Mouse (Mus musculus) liver, embryonic 11.5 days (tissue): ENCODE data around the gene Sparc. TPM values are rescaled to one million over a fixed set of nuclear protein-coding genes. Genes with fewer than 3 reads are reported as not detected.

ENCODE experiments used
- ATAC-seq: fragments of 200-750 bp; cut with Nextera tagmentation; replicated peaks from 2 replicates; pipeline ENCODE4 v1.8.0; 2017; ENCODE audit warnings: moderate number of reproducible peaks, mild to moderate bottlenecking, moderate TSS enrichment, moderate library complexity; ENCODE audit not compliant: low FRiP score
- DNase-seq: peaks from one replicate; pipeline ENCODE4 v3.0.0-alpha.2; 2017; ENCODE audit warnings: low spot score
- H3K27ac ChIP-seq: fragments of 300-500 bp; sonication (generic); 2 replicates; pipeline ENCODE4 v1.5.1; 2014; ENCODE audit warnings: mild to moderate bottlenecking, low read depth, low read length, control low read depth
- H3K27me3 ChIP-seq: fragments of 300-500 bp; sonication (generic); replicated peaks from 2 replicates; pipeline ENCODE4 v1.6.1; 2014; ENCODE audit warnings: low read length, mixed read lengths; ENCODE audit not compliant: control insufficient read depth, insufficient read depth
- H3K36me3 ChIP-seq: fragments of 300-500 bp; sonication (generic); 2 replicates; pipeline ENCODE4 v1.6.1; 2014; ENCODE audit warnings: mild to moderate bottlenecking, low read length, moderate library complexity, mixed read lengths; ENCODE audit not compliant: control insufficient read depth, insufficient read depth
- H3K4me1 ChIP-seq: fragments of 300-500 bp; sonication (generic); replicated peaks from 2 replicates; pipeline ENCODE4 v1.6.1; 2014; ENCODE audit warnings: low read length, mixed read lengths; ENCODE audit not compliant: control insufficient read depth, insufficient read depth
- H3K4me2 ChIP-seq: fragments of 300-500 bp; sonication (generic); 2 replicates; pipeline ENCODE4 v1.6.1; 2014; ENCODE audit warnings: mild to moderate bottlenecking, control low read depth, moderate library complexity
- H3K4me3 ChIP-seq: fragments of 300-500 bp; sonication (generic); 2 replicates; pipeline ENCODE4 v1.5.1; 2014; ENCODE audit warnings: low read depth, low read length, control low read depth
- H3K9ac ChIP-seq: fragments of 300-500 bp; sonication (generic); 2 replicates; pipeline ENCODE4 v1.6.1; 2014; ENCODE audit warnings: low read depth, low read length, control low read depth
- H3K9me3 ChIP-seq: fragments of 300-500 bp; sonication (generic); 2 replicates; pipeline ENCODE4 v1.6.1; 2016; ENCODE audit warnings: low read length, inconsistent platforms, mixed read lengths; ENCODE audit not compliant: control insufficient read depth
- WGBS: fragments of 180-500 bp; shearing (Covaris S2); extraction: QIAGEN DNeasy Blood & Tissue Kit; methylation state at CpG from one replicate; pipeline ENCODE4 v1.1.7; 2014; 5-methylcytosine and 5-hydroxymethylcytosine counted together
- polyA plus RNA-seq: library from polyadenylated mRNA; unstranded; fragments of >200 nt; fragmentation: Nextera tagmentation; extraction: Ambion mirVana; gene quantifications from 2 replicates; pipeline ENCODE4 v1.2.1, GENCODE M21; 2014

The Sparc gene
- polyA plus RNA-seq, 1 experiment from 2014 or later: 334 TPM

- no peak overlapping the region for H3K9ac ChIP-seq
- H3K27ac ChIP-seq: peak overlapping the region; percentile 38; the same call in 1 of the 2 replicates
- DNase-seq: no peak
- 56% methylated on average over 8 of the region's 8 CpGs for WGBS
- ATAC-seq: no peak
- H3K4me3 ChIP-seq: no peak overlapping the region
- H3K36me3 ChIP-seq: peaks cover 30% of the 10 kb centered on the region
- H3K27me3 ChIP-seq: no peaks in the 10 kb centered on the region
- H3K4me1 ChIP-seq: no peaks in the 10 kb centered on the region
- no peak overlapping the region for H3K4me2 ChIP-seq
- H3K9me3 ChIP-seq: no peaks in the 10 kb centered on the region
These were observed 17.1 kb downstream of the Sparc start for GRCm38 (mm10) chr11:55405601-55406469.

GRCm38 (mm10) chr11:55404659-55405457 is 18.1 kb downstream of the Sparc start:
- WGBS: 73% methylated on average over 9 of the region's 9 CpGs
- peaks cover 28% of the 10 kb centered on the region for H3K36me3 ChIP-seq
- no peak overlapping the region for H3K9ac ChIP-seq
- ATAC-seq (no peak), DNase-seq (no peak)
- H3K27ac ChIP-seq: peak overlapping the region; percentile 38; the same call in 1 of the 2 replicates
- no peaks in the 10 kb centered on the region for H3K4me1 ChIP-seq
- H3K27me3 ChIP-seq: no peaks in the 10 kb centered on the region
- H3K4me2 ChIP-seq: no peak overlapping the region
- H3K4me3 ChIP-seq: no peak overlapping the region
- H3K9me3 ChIP-seq: no peaks in the 10 kb centered on the region

- H3K9ac ChIP-seq: no peak overlapping the region
- H3K4me1 ChIP-seq: no peaks in the 10 kb centered on the region
- peaks cover 24% of the 10 kb centered on the region; the same call in 1 of the 2 replicates for H3K36me3 ChIP-seq
- no peak for ATAC-seq
- H3K4me2 ChIP-seq: no peak overlapping the region
- no peaks in the 10 kb centered on the region for H3K27me3 ChIP-seq
- DNase-seq: no peak
- no peaks in the 10 kb centered on the region for H3K9me3 ChIP-seq
- no peak overlapping the region for H3K4me3 ChIP-seq
- 86% methylated on average over 2 of the region's 2 CpGs for WGBS
- H3K27ac ChIP-seq: no peak overlapping the region
These were observed 22.1 kb downstream of the Sparc start for GRCm38 (mm10) chr11:55400863-55401262.

- Histone ChIP-seq H3K9me3 (no peaks in the 10 kb centered on the region), H3K4me3 (no peak overlapping the region), H3K27ac (no peak overlapping the region), H3K4me1 (no peaks in the 10 kb centered on the region), H3K9ac (no peak overlapping the region), H3K27me3 (no peaks in the 10 kb centered on the region), H3K36me3 (peaks cover 18% of the 10 kb centered on the region; the same call in 1 of the 2 replicates), H3K4me2 (no peak overlapping the region)
- 86% methylated on average over 8 of the region's 8 CpGs for WGBS
- ATAC-seq (no peak), DNase-seq (no peak)
These were observed 24.6 kb downstream of the Sparc start for GRCm38 (mm10) chr11:55398371-55398770.

- H3K36me3 ChIP-seq: peaks cover 15% of the 10 kb centered on the region; the same call in 1 of the 2 replicates
- WGBS: 79% methylated on average over 9 of the region's 9 CpGs
- H3K4me1 ChIP-seq: no peaks in the 10 kb centered on the region
- H3K9ac ChIP-seq: no peak overlapping the region
- H3K27ac ChIP-seq: no peak overlapping the region
- no peak for ATAC-seq
- H3K27me3 ChIP-seq: no peaks in the 10 kb centered on the region
- H3K4me2 ChIP-seq: no peak overlapping the region
- H3K9me3 ChIP-seq: no peaks in the 10 kb centered on the region
- H3K4me3 ChIP-seq: no peak overlapping the region
- DNase-seq: no peak
These were observed 25.5 kb downstream of the Sparc start for GRCm38 (mm10) chr11:55397441-55397840.

- no peak for DNase-seq
- no peak for ATAC-seq
- Histone ChIP-seq H3K27ac (no peak overlapping the region), H3K36me3 (peaks cover 14% of the 10 kb centered on the region; the same call in 1 of the 2 replicates), H3K4me1 (no peaks in the 10 kb centered on the region), H3K4me3 (no peak overlapping the region), H3K27me3 (no peaks in the 10 kb centered on the region), H3K4me2 (no peak overlapping the region), H3K9me3 (no peaks in the 10 kb centered on the region), H3K9ac (no peak overlapping the region)
- 81% methylated on average over 2 of the region's 2 CpGs for WGBS
These were observed 25.9 kb downstream of the Sparc start for GRCm38 (mm10) chr11:55397036-55397435.

- Histone ChIP-seq H3K9ac (no peak overlapping the region), H3K27me3 (no peaks in the 10 kb centered on the region), H3K27ac (no peak overlapping the region), H3K36me3 (peaks cover 10% of the 10 kb centered on the region; the same call in 1 of the 2 replicates), H3K4me1 (no peaks in the 10 kb centered on the region), H3K9me3 (no peaks in the 10 kb centered on the region), H3K4me3 (no peak overlapping the region), H3K4me2 (no peak overlapping the region)
- ATAC-seq: no peak
- no peak for DNase-seq
- WGBS: 66% methylated on average over 7 of the region's 7 CpGs
These were observed 27.8 kb downstream of the Sparc start for GRCm38 (mm10) chr11:55395073-55395642.

- Histone ChIP-seq H3K4me1 (no peaks in the 10 kb centered on the region), H3K27me3 (no peaks in the 10 kb centered on the region), H3K36me3 (peaks cover 10% of the 10 kb centered on the region; the same call in 1 of the 2 replicates), H3K27ac (no peak overlapping the region), H3K4me2 (no peak overlapping the region), H3K9me3 (no peaks in the 10 kb centered on the region), H3K9ac (no peak overlapping the region), H3K4me3 (no peak overlapping the region)
- ATAC-seq (no peak), DNase-seq (no peak)
- 74% methylated on average over 6 of the region's 6 CpGs for WGBS
These were observed 28.4 kb downstream of the Sparc start for GRCm38 (mm10) chr11:55394592-55394991.
